Mouse (Mus musculus) natural killer cell, adult 2 months (primary cell): ENCODE measurements around the gene Prdm16.

Experiments used
- DNase-seq, 2 experiments: peaks; one replicate each; pipeline ENCODE4 v3.0.0; 2022; ENCODE audit warnings: low spot score in 2 of 2

The Prdm16 gene

DNA sequence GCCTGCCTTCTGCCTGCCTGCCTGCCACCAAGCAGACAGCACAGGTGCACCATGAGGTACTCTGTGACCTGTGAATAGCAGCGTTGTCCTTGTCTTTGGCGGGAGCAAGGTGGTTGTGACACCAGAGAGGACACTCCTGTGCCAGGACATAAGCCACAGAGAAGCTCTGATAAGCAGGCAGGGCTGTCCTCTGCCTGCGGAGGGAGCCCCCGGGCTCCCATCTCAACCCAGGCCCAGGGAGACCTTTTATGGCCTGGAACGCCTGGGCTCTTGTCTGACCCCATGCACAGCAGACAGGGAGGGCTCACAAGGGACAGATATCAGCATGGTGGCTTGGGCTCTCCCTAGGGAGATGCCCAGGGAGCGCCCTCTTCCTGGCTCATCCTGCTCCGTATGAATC is 118.7 kb downstream of the Prdm16 start:
- no peak for DNase-seq

DNA sequence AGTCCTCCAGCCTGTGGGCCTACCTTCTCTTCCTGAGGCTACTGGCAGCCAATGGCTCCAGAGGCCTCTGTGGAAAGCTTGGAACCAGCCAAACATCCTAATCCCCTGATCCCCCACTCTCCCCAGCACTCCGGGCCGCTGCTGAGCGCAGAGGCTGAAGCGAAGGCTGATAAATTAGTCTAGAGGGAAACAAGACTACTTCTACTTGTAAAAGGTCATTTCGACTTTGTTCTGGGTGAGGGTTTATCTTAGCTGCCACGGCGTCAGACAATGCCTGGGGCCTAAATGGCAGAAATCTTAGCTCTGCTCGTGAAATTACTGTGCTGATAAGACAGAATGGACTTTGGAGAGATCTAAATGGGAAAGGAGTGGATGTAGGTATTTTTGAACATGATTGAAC is 120.2 kb downstream of the Prdm16 start:
- DNase-seq = no peak

DNA sequence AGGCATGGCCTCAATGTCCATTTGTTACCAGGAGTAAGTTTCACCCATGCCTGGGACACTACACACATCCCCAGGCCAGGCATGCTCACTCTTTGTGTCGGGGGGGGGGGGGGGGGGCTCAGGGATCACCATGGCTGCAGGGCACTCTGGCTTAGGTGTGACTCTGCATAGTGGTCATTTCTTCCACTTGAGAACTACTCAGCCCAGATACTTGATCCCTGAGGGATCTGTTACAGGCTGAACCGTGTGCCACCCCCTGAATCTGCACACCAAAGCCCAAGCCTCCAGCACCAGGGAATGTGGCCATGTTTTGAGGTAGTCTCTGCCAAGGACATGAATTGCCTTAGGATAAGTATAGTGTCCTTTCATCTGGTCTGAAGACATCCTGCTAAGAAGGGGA is 123.0 kb downstream of the Prdm16 start:
- DNase-seq = no peak

DNA sequence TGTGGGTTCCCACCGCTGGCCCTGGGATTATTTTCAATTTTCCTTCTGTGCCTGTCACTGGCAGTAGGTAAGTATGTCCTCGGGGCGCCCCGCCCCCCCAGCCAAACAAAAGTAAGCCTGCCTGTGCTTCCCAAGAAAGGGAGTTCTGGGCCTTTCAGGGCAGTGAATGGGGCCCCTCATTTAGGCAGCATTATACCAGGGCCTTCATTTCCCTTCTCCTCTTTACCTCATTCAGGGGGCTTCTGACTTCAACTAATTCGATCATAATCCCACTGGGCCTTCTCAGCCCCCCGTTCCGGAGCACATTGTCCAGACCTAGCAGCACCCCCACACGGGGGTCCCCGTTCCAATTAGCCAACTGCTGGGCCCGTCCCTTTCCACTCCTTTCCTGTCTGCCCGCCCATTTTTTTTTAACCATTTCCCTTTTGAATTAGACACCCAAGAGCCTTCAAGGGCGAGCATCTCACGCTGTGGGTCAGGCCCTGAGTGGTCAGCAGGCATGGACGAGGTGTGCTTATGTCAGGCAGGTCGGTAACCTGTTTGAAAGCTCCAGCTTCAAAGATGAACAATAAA is 124.1 kb downstream of the Prdm16 start:
- DNase-seq = no peak

DNA sequence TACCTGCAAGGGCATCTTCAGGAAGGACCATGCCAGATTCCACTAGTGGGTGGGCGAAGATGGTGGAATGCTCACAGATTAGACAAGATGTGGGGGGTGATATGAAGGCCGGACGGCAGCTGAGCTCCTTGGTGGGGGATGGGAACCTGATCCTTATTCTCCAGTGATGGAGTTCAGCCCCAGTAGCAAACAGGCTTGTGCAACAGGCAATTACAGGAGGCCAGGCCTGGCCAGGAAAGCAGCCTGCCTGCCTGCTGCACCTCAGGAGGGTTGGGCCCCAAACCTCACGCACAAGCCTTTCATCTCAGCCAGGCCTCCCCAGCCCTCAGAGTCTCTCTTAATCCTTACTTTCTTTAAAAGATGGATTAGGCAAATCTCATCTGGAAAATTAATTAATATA is 124.9 kb downstream of the Prdm16 start:
- DNase-seq = no peak

DNA sequence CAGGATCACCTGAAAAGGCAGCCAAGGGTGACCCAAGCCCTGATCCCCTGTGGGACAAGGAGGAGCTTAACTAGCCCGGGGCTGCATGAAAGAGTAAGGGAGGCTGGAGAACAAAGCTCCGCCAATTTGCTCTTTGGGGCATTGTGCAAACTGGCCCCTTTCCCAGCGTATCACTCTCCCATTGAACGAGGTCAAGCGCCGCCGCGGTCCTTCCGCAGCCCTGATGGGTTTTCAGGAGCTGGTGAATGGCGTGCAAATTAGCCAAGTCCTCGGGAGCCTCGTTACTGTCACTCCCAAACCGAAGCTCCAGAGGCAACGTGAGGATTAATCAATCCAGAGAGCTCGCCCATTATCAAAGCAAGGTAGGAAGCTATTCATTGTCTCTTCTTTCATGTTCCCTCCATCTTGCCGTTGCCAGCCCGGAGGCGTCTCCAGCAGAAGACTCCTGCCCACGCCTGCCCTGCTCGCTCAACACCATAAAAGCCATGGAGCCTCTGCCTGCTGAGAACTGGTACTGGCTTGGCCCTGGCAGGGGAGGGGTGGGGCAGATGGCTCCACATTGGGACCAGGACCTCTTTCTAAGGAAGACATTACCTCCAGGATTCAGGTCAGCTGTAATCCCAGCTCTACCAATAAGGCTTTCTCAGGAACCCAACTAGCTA is 129.8 kb downstream of the Prdm16 start:
- no peak for DNase-seq

DNA sequence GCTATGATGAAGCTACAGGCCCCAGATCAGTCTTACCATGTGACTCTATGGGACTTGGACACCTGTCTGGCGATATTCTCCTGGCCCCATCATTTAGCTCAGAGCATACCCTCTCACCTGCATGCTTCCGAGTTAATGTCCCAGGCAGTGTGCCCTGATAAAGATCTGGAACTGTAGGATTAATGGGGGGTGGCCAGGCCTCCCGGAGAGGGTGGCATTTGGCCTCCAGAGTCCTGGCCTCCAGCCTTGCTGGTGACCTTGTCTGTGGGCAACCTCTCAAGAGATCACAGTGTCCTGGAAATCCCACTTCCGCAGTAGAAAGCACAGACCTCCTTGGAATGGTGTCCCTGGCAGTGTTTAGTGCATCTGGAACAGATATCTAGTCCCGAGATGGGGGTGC is 131.4 kb downstream of the Prdm16 start:
- DNase-seq = no peak

DNA sequence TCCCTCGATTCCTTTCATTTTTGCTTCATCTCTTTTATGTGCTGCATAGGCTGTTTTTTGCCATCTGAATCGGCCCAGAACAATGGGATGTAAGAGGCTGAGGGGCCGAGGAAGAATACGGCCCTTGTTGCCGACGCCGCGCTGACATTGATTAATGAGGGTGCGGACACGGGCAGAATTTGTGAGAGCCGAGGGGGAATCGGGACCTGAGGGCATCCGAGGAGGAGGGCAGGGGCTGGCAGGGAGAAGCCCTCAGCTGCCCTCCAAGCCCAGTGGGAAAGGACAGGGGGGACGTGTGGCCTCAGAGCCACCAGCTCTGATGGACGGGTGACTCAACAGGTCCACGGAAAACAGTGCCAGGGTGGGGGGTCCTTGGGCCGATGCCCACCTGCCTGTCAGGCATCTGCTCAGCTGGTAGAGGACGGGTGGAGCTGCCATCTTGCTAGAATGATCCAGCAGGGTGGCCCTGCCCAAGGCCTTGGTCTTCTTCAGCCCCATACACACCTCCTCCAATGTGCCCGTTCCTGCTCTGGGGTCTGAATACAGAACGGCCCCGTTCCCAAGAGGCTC is 133.3 kb downstream of the Prdm16 start:
- DNase-seq = no peak

DNA sequence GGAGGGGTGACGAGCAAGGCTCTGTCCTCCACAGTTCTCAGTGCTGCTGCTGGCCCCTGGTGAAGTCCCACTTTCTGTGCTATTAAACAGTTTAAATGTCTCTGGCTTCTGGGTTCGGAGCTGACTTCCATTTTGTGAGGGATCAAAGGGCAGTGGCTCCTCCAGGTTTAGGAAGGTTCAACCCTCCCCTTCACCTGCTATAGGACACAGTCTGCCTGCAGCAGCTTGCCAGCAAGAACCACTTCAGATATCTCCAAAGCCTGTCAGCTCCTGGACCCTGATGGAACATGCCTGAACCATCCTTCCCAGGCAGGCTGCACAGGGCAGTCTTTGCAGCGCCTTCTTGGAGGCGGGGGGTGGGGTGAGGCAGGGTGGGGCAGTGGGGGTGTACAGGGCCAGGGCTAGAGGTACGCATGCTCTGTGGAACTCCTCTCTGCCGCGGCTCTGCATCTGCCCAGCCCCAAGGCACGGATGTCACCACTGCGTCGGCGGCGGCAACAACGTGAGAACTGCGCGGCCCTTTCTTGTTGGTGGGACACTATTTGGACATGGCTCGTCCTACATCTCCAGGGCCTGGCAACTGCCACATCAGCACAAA is 134.2 kb downstream of the Prdm16 start:
- DNase-seq = no peak

DNA sequence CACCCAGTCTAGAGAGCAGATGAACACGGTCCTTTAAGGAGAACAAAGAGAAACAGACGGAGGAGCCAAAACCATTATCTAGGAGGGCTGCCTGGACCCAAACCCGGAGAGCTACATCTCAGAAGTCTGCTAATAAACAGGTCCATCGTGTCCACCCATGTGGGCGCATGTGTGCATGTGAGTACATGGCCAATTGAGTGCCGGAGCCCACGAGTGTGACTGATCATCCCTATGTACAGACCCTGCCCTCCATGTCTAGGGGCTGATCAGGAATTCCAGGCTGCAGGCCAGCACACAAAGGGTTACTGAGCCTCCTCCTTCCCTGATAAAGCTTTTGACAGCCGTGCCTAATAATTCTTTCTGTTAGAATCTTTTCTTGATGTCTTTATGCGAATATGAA is 136.0 kb downstream of the Prdm16 start:
- DNase-seq = no peak

DNA sequence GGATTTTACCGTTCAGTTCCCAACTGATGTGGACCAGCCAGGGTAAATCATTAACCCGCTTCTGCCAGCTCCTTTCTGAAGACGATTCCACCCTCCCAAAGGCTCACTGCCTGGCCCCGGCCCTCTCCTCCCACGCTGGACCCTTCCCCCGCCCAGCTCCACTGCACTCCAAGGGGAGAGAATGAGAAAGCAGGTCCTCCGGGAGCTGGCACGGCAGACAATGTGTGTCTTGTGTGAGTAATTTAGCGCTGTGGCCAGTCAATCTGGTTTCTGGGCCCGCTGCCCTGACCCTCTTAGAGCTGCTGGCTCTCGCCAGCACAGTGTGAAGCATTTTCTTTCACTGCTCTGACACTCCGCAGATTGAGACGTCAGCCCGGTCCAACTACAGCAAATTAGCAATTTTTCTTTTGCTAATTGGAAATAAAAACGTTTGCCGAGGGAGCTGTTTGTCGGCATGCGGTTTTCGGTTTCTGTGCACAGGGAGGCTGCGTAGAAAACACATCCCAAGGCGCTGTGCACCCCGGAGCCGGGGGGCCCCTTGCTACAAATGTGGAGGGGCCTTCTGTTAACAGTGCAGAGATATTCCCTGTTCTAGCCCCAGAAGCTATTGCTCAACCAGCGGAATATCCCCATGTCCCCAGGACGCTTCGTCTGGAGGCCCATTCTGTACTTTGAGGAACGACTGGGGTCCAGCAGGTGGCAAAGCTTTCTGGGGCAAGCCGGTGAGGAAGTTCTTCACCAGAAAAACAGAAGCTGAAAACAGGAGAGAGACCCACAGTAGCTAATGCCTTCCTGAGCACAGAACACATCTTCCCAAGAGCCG is 136.8 kb downstream of the Prdm16 start:
- DNase-seq = no peak

DNA sequence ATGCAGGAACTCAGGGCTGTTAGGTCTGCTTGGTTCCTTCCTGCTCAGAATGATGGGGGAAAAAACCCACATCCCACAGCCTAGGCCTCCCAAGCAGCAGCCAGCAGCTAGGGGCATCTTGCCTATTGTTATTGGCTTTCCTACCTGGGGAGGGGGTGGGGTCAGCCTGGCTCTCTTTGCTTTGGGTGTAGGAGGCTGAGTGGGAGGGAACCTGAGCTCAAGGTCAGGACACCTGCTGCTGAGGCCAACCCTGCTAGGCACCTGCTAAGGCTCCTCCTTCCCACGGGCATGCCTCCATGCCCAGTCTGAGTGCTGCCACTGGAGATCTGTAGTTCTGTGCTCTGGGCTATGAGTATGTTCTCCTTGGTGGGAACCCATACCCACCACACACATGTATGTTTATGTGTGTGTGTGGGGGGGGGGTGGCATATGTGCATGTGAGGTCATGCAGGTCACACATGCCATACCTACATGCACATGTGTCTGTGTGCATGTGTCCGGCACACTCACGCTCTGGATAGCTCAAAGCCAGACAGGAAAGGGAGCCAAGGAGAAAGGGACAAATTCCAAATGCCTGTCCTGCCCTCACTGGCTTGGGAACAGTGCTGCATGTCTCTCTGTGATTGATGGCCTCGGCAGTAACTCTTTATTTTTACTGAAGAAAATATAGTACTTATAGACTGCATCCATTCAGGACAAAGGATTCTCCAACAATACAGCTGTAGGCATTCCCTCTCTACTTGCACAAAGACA is 139.1 kb downstream of the Prdm16 start:
- no peak for DNase-seq

DNA sequence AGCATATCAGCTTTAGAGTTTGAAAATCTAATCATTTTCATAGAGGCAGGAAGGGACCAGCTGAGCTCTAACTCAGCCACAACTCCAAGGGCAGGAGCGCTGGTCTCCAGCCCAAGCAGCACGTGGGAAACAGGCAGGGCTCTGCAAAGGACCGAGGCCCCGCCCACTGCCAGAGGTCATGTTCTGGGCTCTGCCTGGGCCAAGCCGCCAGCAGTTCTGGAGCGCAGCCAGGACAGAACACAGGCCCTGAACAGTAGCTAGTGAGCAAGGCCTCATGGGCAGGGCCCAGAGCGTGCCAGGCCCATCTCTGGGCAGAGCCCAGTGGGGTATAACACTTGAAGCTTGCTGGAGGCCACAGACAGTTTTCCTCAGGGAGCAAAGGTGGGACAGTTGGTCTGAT is 139.7 kb downstream of the Prdm16 start:
- DNase-seq = no peak

DNA sequence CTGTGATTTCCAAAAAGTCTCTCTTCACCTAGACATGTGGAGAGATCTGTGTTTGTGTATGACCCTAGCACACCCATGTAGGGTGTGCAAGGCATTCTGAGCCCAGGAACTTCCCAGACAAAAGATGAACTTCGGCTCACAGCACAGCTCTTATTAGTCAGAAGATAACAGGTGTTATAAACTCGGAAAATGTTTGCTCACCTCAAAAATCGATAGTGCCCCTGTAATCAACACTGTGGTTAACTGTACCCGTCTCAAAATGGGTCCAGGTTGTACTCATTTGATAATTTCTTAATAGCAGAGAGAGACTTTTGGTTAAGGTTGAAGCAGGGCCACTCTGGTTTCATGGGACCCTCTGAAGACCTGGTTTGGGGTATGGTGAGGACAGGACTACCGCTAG is 140.2 kb downstream of the Prdm16 start:
- DNase-seq = no peak

DNA sequence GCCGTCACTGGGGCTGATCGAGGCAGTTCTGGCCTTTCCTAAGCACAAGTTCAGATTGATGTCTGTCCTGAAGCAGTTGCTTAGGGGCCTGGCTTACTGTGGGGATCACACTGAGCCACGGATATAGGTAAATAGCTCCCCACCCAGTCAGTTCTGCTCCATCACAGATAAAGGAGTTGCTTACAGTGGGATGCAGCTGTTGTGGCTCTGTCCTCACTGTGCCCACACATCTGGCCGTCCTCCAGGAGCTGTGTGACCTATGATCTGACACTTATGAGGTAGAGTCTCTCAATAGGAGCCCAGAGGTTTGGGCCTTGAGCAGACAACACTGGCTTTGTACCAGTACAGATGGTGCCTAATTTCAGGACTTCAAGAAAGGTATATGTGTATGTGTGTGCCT is 142.7 kb downstream of the Prdm16 start:
- no peak for DNase-seq

DNA sequence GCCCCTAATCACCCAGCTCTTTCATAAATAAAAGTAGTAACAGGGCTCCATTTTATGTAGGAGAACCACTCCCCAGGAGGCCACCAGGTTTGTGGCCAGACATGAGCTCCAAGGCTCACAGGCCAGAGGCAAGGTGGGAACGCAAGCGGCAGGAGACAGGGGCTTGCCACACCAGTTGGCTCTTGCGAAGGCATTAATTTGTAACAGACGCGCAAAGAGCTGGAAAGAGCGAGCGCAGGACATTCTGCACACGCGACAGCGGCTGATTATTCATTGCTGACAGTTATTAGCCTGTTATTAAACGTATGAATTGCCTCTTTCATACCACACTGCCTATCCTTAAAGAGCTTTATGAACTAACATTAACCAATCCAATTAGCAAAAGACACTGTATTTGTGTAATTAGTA is 144.0 kb downstream of the Prdm16 start:
- no peak for DNase-seq

DNA sequence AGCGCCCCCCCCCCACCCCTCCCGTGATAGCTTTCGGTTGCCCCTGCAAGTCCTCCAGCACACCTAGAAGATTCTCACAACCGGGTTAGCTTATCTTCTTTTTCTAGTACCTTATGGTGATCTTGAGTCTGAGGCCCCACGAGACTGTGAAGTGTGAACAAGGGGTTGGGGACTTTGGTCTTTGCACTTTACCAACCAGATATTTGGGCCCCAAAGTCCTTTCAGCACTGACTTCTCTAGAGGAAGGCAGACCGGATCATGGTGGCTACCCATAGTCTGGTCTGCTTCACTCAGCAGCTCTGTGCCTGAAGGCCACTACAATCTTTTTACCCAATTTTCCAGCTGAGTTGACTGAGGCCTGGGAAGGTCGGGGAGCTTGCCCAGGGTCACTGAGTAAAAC is 144.4 kb downstream of the Prdm16 start:
- DNase-seq = no peak

DNA sequence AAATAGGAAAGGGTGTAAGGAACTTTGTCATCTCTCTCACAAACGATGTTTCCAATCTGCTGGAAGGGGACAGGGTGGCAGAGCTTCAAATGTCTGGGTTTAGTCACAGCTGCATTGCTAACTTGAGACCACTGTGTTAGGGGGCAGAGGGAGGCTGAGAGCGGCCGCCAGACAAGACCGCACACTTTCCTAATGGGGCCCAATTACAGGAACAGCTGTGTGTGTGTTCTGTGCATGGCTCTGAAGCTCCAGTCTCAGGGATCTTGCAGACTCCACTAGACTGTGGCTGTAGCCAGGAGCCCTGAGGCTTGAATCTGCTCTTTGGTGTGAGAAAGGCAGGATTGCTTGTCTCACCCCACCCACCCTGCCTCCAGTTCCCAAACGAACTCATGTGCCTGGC is 148.6 kb downstream of the Prdm16 start:
- no peak for DNase-seq

DNA sequence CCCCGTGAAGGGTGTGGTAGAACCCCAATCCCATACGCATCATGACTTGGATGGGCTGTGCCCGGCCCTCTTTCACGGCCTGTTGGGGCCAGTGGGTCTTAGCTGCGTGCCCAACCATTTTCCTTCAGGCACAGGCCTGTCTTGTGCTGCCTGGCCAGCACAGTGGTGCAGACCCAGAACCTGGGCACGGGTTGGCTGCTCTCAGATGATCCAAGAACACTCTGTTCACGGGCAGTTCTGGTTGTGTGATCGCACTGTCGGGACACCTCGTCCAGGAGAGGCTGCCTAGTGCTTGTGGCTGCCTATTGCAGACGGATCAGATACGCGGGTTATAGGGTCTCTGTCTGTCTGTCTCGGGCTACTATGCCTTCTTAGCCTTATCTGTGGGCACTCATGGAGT is 154.0 kb downstream of the Prdm16 start:
- DNase-seq = no peak

DNA sequence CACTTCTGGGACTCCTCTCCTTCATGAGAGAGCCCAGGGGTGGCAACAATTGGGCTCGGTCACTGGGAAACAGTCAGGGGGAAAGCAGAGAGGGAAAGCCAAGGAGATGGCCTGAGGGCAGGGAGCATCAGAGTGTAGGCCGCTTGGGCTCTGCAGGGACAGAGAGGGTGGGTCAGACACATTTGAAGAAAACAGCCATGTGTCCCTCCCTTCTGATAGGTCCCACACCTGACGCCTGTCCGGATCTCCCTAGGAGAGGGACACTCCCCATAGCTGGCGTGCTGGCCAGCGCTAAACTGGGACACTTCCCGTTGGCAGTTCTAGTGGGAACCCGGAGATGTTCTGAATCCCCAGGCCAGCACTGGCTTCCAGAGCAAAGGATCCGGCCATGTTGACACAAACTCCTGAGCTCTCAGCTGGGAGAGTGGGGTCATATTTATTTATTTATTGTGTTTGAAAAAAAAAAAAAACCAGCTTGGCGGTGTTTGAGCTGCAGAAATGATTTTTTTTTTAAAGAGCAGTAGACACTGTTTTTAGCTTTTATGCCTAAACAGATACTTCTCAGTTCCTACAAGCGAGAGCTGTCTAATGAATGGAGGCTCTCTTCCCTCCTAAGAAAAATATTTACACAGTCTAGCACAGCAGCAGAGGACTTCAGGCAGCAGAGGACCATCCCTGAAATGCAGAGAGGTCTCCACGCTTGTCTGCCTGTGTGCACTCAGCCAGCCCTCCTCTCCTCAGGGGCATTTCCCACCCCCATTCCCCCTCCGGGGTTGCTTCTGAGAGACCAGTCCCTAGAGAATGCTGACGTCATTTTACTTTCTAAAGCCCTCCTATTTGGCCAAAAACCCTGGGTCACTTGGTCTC is 154.7 kb downstream of the Prdm16 start:
- DNase-seq = no peak
